Mouse (Mus musculus): ENCODE data around the gene Flvcr2. TPM values are rescaled to one million over a fixed set of nuclear protein-coding genes. Genes with fewer than 3 reads are reported as not detected.

Gene Flvcr2
- polyA plus RNA-seq, 1 experiment from 2014 or later: 0.77 TPM

DNA sequence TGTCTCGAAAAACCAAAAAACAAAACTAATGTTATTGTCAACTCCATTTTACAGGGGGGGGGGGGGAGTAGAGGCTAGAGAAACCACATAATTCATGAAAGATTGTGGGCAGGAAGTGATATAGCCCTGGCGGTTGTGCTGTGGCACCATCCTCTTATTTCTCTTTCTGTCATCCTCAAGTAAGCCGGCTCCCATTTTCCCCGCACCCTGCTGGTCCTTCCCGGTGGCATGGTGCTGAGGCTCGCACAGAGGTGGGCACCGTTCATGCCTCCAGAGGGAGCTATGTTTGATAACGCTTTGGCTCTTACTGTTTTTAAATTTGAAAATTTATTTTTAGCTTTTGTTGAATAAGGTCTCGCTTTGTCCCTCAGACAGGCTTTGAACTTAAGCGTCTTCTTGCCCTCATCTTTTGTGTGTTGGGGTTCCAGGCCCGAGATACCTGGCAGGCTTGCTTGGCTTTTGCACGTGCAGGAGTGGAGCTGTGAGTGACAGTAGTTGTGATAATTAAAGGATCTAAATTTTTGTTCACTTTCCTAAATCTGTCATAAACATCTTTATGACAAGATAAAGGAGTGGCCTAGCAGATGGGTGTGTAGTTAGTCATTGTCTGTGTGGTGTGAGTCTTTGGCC lies 93.1 kb downstream of the Flvcr2 start:
- H3K4me1 ChIP-seq (ENCODE audit: control insufficient read depth, insufficient read depth, low read length): no peaks in the 10 kb centered on the region
- no peak overlapping the region for H3K4me3 ChIP-seq (ENCODE audit: low read depth, low read length)
- 91% methylated on average over 12 of the region's 12 CpGs for WGBS
- no peaks in the 10 kb centered on the region for H3K9me3 ChIP-seq (ENCODE audit: control insufficient read depth, low read depth, low read length)
- H3K4me2 ChIP-seq (replicated peaks; ENCODE audit: low read depth, low read length): no peak overlapping the region
- H3K27me3 ChIP-seq (ENCODE audit: control insufficient read depth, insufficient read depth, low read length): no peaks in the 10 kb centered on the region
- H3K27ac ChIP-seq (ENCODE audit: low read length): no peak overlapping the region
- ATAC-seq (ENCODE audit: insufficient number of reproducible peaks, insufficient read depth, low FRiP score, low read depth): no peak
- no peaks in the 10 kb centered on the region for H3K36me3 ChIP-seq (ENCODE audit: control insufficient read depth, insufficient read depth, low read length)
- no peak overlapping the region for H3K9ac ChIP-seq (replicated peaks; ENCODE audit: low read depth, low read length)

DNA sequence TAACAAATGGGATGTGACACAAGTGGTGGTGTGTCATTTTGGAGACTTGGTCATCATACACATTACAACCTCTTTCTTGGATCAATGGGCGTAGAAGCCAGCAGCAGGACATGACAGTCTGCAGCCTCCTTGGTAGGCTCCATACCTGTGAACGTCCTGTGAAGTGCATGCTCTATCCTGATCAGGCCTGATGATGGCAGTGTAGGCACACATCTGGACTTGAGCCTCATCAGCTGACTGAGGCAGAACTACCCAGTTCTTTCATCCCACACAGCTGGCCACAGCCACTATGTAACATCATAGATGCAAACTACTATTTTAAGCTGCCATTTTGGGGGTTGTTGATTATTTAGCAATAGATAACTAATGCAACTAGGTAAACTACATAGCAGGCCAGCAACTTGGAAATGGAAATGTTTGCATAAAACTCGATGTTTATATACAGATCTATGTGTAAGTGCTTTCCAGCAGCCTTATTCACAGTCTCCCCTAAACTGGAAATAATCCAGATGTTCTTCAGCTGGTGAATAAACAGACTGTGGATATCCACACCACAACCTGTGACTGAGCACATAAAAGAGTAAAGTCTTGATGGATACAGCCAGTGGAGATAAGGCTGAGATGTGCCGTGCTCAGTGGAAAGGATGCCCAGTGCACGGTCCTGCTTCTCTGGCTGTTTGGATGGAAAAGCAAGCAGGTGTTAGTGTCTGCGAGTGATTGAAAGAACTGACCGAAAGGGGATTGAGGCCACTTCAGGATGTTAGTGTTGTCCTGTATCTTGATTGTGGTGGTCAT lies 102.0 kb downstream of the Flvcr2 start:
- no peak overlapping the region for H3K9ac ChIP-seq (replicated peaks; ENCODE audit: low read depth, low read length)
- H3K36me3 ChIP-seq (ENCODE audit: control insufficient read depth, insufficient read depth, low read length): no peaks in the 10 kb centered on the region
- ATAC-seq (ENCODE audit: insufficient number of reproducible peaks, insufficient read depth, low FRiP score, low read depth): peak; percentile 75; the same call in 1 of the 2 replicates
- H3K9me3 ChIP-seq (ENCODE audit: control insufficient read depth, low read depth, low read length): no peaks in the 10 kb centered on the region
- 65% methylated on average over 7 of the region's 7 CpGs for WGBS
- no peaks in the 10 kb centered on the region for H3K4me1 ChIP-seq (ENCODE audit: control insufficient read depth, insufficient read depth, low read length)
- no peak overlapping the region for H3K4me2 ChIP-seq (replicated peaks; ENCODE audit: low read depth, low read length)
- no peak overlapping the region for H3K4me3 ChIP-seq (ENCODE audit: low read depth, low read length)
- H3K27ac ChIP-seq (ENCODE audit: low read length): no peak overlapping the region
- H3K27me3 ChIP-seq (ENCODE audit: control insufficient read depth, insufficient read depth, low read length): no peaks in the 10 kb centered on the region

DNA sequence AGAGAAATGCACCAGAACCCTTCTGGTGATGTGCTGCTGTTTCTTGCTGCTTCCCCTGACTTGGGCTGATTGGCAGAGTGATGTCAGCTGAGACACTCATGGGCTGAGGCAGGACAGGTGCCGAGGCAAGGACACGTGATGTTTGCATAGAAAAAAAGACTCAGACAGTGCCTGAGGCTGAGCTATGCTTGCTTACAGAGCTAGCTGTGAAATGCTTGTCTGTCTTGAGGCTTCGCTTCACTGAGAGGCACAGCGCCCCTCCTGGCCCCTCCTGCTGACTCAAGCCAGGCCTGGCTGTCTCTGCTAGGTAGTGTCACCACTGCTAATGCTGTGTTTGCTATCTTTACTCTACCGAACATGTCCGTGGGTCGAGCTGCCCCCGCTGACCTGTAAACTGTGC lies 104.3 kb downstream of the Flvcr2 start:
- no peak overlapping the region for H3K4me2 ChIP-seq (replicated peaks; ENCODE audit: low read depth, low read length)
- 81% methylated on average over 8 of the region's 8 CpGs for WGBS
- no peak overlapping the region for H3K9ac ChIP-seq (replicated peaks; ENCODE audit: low read depth, low read length)
- H3K27me3 ChIP-seq (ENCODE audit: control insufficient read depth, insufficient read depth, low read length): no peaks in the 10 kb centered on the region
- H3K4me3 ChIP-seq (ENCODE audit: low read depth, low read length): no peak overlapping the region
- ATAC-seq (ENCODE audit: insufficient number of reproducible peaks, insufficient read depth, low FRiP score, low read depth): no peak
- H3K36me3 ChIP-seq (ENCODE audit: control insufficient read depth, insufficient read depth, low read length): no peaks in the 10 kb centered on the region
- H3K27ac ChIP-seq (ENCODE audit: low read length): no peak overlapping the region
- H3K9me3 ChIP-seq (ENCODE audit: control insufficient read depth, low read depth, low read length): no peaks in the 10 kb centered on the region
- no peaks in the 10 kb centered on the region for H3K4me1 ChIP-seq (ENCODE audit: control insufficient read depth, insufficient read depth, low read length)

DNA sequence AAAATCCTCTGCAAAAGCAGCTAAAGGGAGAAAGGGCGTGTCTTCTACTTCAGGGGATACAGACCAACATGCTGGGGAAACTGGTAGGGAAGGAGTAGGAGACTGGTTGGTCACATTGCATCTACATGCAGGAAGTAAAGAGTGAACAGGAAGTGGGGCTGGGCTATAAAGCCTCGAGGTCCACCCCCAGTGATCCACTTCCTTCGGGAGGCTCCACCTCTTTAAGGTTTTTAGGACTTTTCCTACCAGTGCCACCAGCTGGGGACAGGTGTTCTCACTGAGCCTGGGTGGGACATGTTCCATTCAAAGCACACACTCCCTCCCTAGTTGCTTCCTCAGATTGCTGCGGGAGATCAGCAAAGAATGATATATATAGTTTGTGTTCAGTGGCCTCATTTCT lies 107.5 kb downstream of the Flvcr2 start:
- H3K9ac ChIP-seq (replicated peaks; ENCODE audit: low read depth, low read length): no peak overlapping the region
- no peaks in the 10 kb centered on the region for H3K4me1 ChIP-seq (ENCODE audit: control insufficient read depth, insufficient read depth, low read length)
- 90% methylated on average over 4 of the region's 4 CpGs for WGBS
- no peak overlapping the region for H3K27ac ChIP-seq (ENCODE audit: low read length)
- no peak overlapping the region for H3K4me2 ChIP-seq (replicated peaks; ENCODE audit: low read depth, low read length)
- ATAC-seq (ENCODE audit: insufficient number of reproducible peaks, insufficient read depth, low FRiP score, low read depth): no peak
- no peaks in the 10 kb centered on the region for H3K36me3 ChIP-seq (ENCODE audit: control insufficient read depth, insufficient read depth, low read length)
- no peaks in the 10 kb centered on the region for H3K27me3 ChIP-seq (ENCODE audit: control insufficient read depth, insufficient read depth, low read length)
- H3K9me3 ChIP-seq (ENCODE audit: control insufficient read depth, low read depth, low read length): no peaks in the 10 kb centered on the region
- H3K4me3 ChIP-seq (ENCODE audit: low read depth, low read length): no peak overlapping the region

DNA sequence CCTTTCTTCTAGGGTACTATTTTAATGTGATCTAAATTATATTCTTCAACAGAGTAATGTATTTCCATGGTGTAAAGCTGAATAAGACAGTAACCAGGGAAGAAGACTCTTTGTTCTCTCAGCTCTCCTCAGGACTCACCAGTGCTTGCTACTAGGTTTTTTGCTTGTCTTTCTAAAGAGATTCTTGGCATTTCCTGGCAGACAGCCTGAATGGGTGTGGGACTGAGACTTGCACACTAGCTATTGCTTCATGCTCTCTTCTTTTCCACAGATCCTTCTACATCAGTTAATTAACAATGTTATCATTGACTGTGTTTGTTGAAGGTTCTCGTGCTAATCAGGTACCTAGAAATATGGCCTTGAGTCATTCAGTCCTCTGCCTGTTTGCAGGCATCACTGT lies 107.9 kb downstream of the Flvcr2 start:
- no peak overlapping the region for H3K4me2 ChIP-seq (replicated peaks; ENCODE audit: low read depth, low read length)
- H3K9me3 ChIP-seq (ENCODE audit: control insufficient read depth, low read depth, low read length): no peaks in the 10 kb centered on the region
- no peak overlapping the region for H3K4me3 ChIP-seq (ENCODE audit: low read depth, low read length)
- no peak overlapping the region for H3K9ac ChIP-seq (replicated peaks; ENCODE audit: low read depth, low read length)
- H3K27me3 ChIP-seq (ENCODE audit: control insufficient read depth, insufficient read depth, low read length): no peaks in the 10 kb centered on the region
- no peaks in the 10 kb centered on the region for H3K4me1 ChIP-seq (ENCODE audit: control insufficient read depth, insufficient read depth, low read length)
- H3K27ac ChIP-seq (ENCODE audit: low read length): no peak overlapping the region
- no peaks in the 10 kb centered on the region for H3K36me3 ChIP-seq (ENCODE audit: control insufficient read depth, insufficient read depth, low read length)
- WGBS: 69% methylated on average over 1 of the region's 1 CpGs
- ATAC-seq (ENCODE audit: insufficient number of reproducible peaks, insufficient read depth, low FRiP score, low read depth): no peak

DNA sequence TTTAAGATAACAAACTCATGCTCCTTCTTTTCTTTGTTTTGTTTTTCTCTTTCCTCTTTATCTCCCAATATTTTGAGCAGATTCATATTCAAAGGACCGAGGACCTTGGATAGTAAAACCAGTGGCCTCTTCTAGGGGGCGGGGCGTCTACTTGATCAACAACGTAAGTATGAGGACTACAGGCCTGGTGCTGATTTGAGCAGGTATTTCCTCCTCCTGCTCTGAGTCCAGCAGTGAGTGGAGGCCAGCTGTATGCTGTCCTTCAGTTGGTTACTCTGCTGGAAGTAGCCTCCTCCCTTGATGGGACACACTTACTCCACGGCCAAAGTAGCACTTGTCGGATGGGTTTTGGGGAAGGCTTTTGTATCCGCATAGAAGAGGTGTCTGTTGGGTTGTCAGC lies 111.0 kb downstream of the Flvcr2 start:
- Histone ChIP-seq H3K27me3 (ENCODE audit: control insufficient read depth, insufficient read depth, low read length) (no peaks in the 10 kb centered on the region), H3K27ac (ENCODE audit: low read length) (no peak overlapping the region), H3K4me2 (replicated peaks; ENCODE audit: low read depth, low read length) (no peak overlapping the region), H3K36me3 (ENCODE audit: control insufficient read depth, insufficient read depth, low read length) (no peaks in the 10 kb centered on the region), H3K4me1 (ENCODE audit: control insufficient read depth, insufficient read depth, low read length) (no peaks in the 10 kb centered on the region), H3K9me3 (ENCODE audit: control insufficient read depth, low read depth, low read length) (no peaks in the 10 kb centered on the region), H3K9ac (replicated peaks; ENCODE audit: low read depth, low read length) (no peak overlapping the region), H3K4me3 (ENCODE audit: low read depth, low read length) (no peak overlapping the region)
- no peak for ATAC-seq (ENCODE audit: insufficient number of reproducible peaks, insufficient read depth, low FRiP score, low read depth)
- WGBS: 83% methylated on average over 7 of the region's 7 CpGs

DNA sequence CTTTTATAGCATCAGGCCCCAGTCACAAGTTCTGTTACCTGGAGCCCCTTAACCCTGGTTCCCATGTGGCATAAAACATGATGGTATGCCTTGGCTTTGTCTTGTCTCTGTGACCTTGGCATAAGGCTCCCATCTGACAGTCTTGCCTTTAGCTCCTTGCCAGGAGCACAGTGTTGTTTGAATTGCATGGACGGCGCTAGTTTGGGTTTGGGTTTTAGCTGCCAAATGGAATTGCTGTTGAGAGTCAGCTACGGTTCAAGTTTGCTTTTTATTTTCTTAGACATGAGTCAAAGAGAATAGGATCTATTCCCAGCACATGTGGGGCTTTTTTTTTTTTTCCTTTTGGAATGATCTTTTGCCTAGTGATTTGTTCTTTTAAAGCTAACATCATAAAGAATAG lies 112.8 kb downstream of the Flvcr2 start:
- 60% methylated on average over 3 of the region's 3 CpGs for WGBS
- Histone ChIP-seq H3K4me2 (replicated peaks; ENCODE audit: low read depth, low read length) (no peak overlapping the region), H3K27me3 (ENCODE audit: control insufficient read depth, insufficient read depth, low read length) (no peaks in the 10 kb centered on the region), H3K9ac (replicated peaks; ENCODE audit: low read depth, low read length) (no peak overlapping the region), H3K9me3 (ENCODE audit: control insufficient read depth, low read depth, low read length) (no peaks in the 10 kb centered on the region), H3K4me1 (ENCODE audit: control insufficient read depth, insufficient read depth, low read length) (no peaks in the 10 kb centered on the region), H3K36me3 (ENCODE audit: control insufficient read depth, insufficient read depth, low read length) (no peaks in the 10 kb centered on the region), H3K4me3 (ENCODE audit: low read depth, low read length) (no peak overlapping the region), H3K27ac (ENCODE audit: low read length) (peak overlapping the region; percentile 33; the same call in 1 of the 2 replicates)
- ATAC-seq (ENCODE audit: insufficient number of reproducible peaks, insufficient read depth, low FRiP score, low read depth): no peak

DNA sequence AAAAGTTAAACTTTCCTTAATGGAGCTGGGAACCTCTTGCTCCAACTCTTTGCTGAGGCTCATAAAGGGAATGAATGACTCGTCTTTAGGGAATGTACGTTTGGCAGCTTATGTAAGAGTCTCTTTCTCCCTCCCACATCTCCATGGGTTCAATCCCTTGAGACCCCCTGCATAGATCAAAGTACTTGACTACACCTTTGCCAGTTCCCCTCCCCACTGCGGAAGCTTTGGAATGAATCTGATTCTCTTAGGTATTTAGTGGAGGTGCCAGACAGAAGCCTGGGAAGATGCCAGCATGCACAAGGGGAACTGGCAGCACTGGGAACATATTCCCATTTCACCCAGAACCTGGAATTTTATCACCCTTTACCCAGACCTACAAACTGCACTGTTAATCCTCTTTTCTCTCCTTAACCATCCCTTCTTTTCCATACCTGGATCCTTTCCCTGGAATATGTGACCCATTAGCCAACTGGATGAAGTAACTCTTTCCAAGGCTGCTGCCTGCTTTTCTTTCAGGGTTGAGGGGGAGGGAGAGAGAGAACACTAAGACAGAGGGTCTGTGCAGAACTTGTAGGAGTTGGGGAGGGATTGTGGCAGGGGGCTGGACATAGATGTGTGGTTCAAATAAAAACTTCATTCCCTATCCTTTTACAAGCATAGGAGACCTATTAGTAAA lies 113.3 kb downstream of the Flvcr2 start:
- Histone ChIP-seq H3K27me3 (ENCODE audit: control insufficient read depth, insufficient read depth, low read length) (no peaks in the 10 kb centered on the region), H3K9me3 (ENCODE audit: control insufficient read depth, low read depth, low read length) (no peaks in the 10 kb centered on the region), H3K36me3 (ENCODE audit: control insufficient read depth, insufficient read depth, low read length) (no peaks in the 10 kb centered on the region), H3K9ac (replicated peaks; ENCODE audit: low read depth, low read length) (no peak overlapping the region), H3K27ac (ENCODE audit: low read length) (peak overlapping the region; percentile 30; the same call in 1 of the 2 replicates), H3K4me2 (replicated peaks; ENCODE audit: low read depth, low read length) (no peak overlapping the region), H3K4me3 (ENCODE audit: low read depth, low read length) (no peak overlapping the region), H3K4me1 (ENCODE audit: control insufficient read depth, insufficient read depth, low read length) (no peaks in the 10 kb centered on the region)
- no peak for ATAC-seq (ENCODE audit: insufficient number of reproducible peaks, insufficient read depth, low FRiP score, low read depth)
- 40% methylated on average over 3 of the region's 3 CpGs for WGBS

Data from stomach, embryonic 14.5 days (tissue).